Mouse (Mus musculus): ENCODE data around the gene Trp53bp1. TPM values are rescaled to one million over a fixed set of nuclear protein-coding genes. Genes with fewer than 3 reads are reported as not detected.

Gene Trp53bp1
- polyA plus RNA-seq, 1 experiment, result 8.6 TPM

DNA sequence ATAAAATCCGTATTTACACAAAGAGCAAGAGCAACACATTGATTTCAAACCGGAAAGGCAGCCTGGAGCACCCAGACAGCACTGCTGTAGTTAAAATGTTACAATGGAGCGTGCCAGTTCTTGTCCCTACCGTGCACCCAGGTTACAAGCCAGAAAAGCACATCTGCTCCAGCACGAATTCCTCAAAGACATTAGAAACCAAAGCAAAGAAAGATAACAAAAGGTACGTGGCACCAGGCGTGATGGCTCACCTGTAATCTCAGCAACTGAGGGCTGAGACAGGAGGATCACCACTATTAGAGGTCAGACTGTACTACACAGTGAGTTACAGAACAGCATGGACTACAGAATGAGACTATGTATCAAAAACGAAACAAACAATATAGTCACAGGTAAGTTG lies 2.8 kb downstream of the Trp53bp1 start:
- H3K36me3 ChIP-seq (replicated peaks; ENCODE audit: low read length), result peaks cover 54% of the 10 kb centered on the region
- H3K27me3 ChIP-seq (replicated peaks), result no peaks in the 10 kb centered on the region
- H3K4me3 ChIP-seq (replicated peaks), result no peak overlapping the region
- TF ChIP-seq FLI1 (IDR thresholded peaks at IDR 0.05; ENCODE audit: low read length), result no peak
- TF ChIP-seq GATA1 (IDR thresholded peaks at IDR 0.05; ENCODE audit: borderline replicate concordance, low read length), result no peak
- H3K4me1 ChIP-seq, result peaks cover 39% of the 10 kb centered on the region
- 0 out of 2 replicates have a peak, but pooled peaks cover 3% of the 10 kb centered on the region for H3K9me3 ChIP-seq

DNA sequence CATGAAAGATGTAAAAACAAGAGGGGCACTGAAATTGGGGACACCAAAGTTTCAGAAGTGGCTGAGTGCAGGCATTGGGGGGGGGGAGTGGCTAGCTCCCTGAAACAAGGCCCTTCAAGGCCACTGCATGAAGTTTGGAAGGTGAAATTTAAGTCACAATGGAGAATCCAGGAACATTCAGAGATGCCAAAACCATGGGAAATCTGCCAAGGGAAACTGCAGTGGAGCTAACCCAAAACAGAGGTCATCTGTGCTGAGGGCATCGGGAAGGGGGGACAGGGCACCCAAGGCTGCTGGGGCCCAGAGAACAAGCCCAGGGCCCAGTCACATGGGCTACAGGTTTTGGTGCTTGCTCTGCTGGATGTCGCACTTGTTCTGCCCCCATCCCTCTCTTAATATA lies 21.4 kb downstream of the Trp53bp1 start:
- H3K27me3 ChIP-seq (replicated peaks), result no peaks in the 10 kb centered on the region
- H3K9me3 ChIP-seq, result no peaks in the 10 kb centered on the region
- peaks cover 96% of the 10 kb centered on the region for H3K36me3 ChIP-seq (replicated peaks; ENCODE audit: low read length)
- H3K4me3 ChIP-seq (replicated peaks), result no peak overlapping the region
- H3K4me1 ChIP-seq, result no peaks in the 10 kb centered on the region
- TF ChIP-seq FLI1 (IDR thresholded peaks at IDR 0.05; ENCODE audit: low read length), result no peak
- no peak for TF ChIP-seq GATA1 (IDR thresholded peaks at IDR 0.05; ENCODE audit: borderline replicate concordance, low read length)

DNA sequence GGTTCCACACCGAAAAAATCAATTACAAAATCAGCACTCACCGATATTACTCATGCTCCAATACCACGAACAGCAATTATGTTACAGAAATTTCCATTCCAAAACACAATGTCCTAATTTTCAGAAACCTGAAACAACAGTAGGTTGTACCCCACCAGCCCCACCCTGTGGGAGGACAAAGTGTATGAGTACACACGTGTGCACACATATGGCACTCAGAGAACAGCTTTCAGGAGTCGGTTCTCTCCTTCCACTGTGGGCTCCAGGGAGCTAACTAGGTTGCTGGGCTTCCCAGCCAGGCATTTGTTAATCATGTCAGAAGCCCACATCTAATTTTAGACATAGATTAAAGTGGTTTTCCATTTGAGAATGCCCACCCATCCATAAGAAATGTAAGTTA lies 27.1 kb downstream of the Trp53bp1 start:
- no peak for TF ChIP-seq FLI1 (IDR thresholded peaks at IDR 0.05; ENCODE audit: low read length)
- TF ChIP-seq GATA1 (IDR thresholded peaks at IDR 0.05; ENCODE audit: borderline replicate concordance, low read length), result no peak
- Histone ChIP-seq H3K36me3 (replicated peaks; ENCODE audit: low read length) (peaks cover 85% of the 10 kb centered on the region), H3K27me3 (replicated peaks) (no peaks in the 10 kb centered on the region), H3K4me1 (no peaks in the 10 kb centered on the region), H3K4me3 (replicated peaks) (no peak overlapping the region), H3K9me3 (no peaks in the 10 kb centered on the region)

DNA sequence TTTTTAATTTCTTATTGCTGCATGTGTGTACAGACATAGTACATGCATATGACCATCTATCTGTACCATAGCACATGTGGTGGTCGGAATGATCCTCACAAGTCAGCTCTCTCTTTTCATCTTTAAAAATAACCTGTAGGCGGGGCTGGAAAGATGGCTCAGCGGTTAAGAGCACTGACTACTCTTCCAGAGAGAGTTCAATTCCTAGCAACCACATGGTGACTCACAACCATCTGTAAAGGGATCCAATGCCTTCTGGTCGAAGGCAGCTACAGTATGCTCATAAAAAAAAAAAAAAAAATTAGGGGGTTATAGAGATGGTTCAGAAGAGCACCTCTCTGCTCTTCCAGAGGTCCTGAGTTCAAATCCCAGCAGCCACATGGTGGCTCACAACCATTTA lies 31.8 kb downstream of the Trp53bp1 start:
- no peaks in the 10 kb centered on the region for H3K27me3 ChIP-seq (replicated peaks)
- TF ChIP-seq GATA1 (IDR thresholded peaks at IDR 0.05; ENCODE audit: borderline replicate concordance, low read length) (no peak), FLI1 (IDR thresholded peaks at IDR 0.05; ENCODE audit: low read length) (no peak)
- peaks cover 3% of the 10 kb centered on the region; the same call in 1 of the 2 replicates for H3K4me1 ChIP-seq
- no peak overlapping the region for H3K4me3 ChIP-seq (replicated peaks)
- H3K9me3 ChIP-seq, result no peaks in the 10 kb centered on the region
- H3K36me3 ChIP-seq (replicated peaks; ENCODE audit: low read length), result peaks cover 79% of the 10 kb centered on the region

DNA sequence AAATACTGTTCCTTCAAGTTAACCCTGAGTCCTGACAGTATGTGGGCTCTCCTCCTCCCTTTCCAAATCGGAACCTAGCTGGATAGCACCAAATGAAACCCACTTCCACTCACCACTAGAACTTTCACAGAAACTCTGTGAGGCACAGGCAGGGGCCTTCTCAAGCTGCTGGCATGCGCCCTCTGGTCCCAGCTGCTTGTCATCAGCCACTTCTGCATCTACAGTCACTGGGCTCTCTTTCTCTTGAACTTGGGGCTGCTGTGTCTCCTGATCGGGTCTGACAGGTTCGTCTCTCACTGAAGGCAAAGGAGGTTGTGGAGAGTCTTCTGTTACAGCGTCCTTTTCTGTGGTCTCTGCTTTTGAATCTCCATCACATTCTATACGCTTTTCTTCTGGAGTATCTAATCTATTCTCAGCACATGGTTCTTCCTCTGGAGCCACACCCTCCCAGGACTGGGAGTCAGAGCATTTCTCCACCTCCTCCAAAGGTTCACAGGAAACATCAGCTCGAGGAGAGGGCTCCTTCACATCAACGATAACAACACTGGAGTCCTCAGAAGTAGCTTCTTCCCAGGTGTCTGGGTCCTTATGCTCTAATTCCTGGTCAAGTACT lies 35.6 kb downstream of the Trp53bp1 start:
- H3K9me3 ChIP-seq, result no peaks in the 10 kb centered on the region
- H3K27me3 ChIP-seq (replicated peaks), result no peaks in the 10 kb centered on the region
- peaks cover 83% of the 10 kb centered on the region for H3K36me3 ChIP-seq (replicated peaks; ENCODE audit: low read length)
- H3K4me3 ChIP-seq (replicated peaks), result no peak overlapping the region
- H3K4me1 ChIP-seq, result peaks cover 3% of the 10 kb centered on the region; the same call in 1 of the 2 replicates
- no peak for TF ChIP-seq FLI1 (IDR thresholded peaks at IDR 0.05; ENCODE audit: low read length)
- TF ChIP-seq GATA1 (IDR thresholded peaks at IDR 0.05; ENCODE audit: borderline replicate concordance, low read length), result no peak

DNA sequence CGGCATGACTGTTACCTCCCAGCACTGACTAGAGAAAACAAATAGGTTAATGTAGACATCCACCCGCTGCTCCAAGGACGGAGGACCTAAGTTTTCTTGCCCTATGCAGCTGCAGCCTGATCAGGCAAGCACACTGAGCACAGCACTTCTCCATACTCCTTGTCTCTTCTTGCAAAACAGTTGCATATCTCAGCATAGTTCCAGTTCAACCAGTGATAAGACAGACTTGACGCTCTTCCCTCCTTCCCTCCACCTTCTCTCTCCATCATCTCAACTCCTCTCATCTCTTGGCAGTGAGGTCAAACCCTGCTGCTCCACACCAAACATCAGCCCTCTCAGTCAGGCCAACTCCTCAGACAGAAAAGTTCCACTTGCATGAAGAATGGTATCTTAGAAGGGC lies 43.1 kb downstream of the Trp53bp1 start:
- Histone ChIP-seq H3K9me3 (no peaks in the 10 kb centered on the region), H3K27me3 (replicated peaks) (no peaks in the 10 kb centered on the region), H3K4me1 (peaks cover 9% of the 10 kb centered on the region), H3K36me3 (replicated peaks; ENCODE audit: low read length) (peaks cover 84% of the 10 kb centered on the region), H3K4me3 (replicated peaks) (no peak overlapping the region)
- TF ChIP-seq GATA1 (IDR thresholded peaks at IDR 0.05; ENCODE audit: borderline replicate concordance, low read length) (no peak), FLI1 (IDR thresholded peaks at IDR 0.05; ENCODE audit: low read length) (no peak)

DNA sequence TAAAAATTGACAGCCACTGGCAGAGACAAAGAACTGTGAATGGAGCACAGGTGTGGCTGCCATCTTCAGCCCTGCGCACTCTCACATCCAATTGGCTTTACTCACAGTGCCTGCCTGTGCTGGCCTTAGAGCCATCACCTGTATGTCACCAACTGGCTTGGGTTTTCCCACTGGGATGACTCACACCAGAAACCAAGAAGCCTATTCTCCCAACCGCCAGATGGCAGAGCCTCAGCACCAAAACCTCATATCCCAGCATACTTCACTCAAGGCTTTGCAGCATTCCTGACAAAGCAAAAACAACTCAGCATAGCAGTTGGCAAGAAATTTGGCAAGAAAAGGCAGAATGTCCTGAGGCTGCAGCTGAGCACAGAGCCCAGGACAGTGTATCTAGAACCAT lies 48.2 kb downstream of the Trp53bp1 start:
- peaks cover 85% of the 10 kb centered on the region for H3K36me3 ChIP-seq (replicated peaks; ENCODE audit: low read length)
- no peak for TF ChIP-seq GATA1 (IDR thresholded peaks at IDR 0.05; ENCODE audit: borderline replicate concordance, low read length)
- no peak for TF ChIP-seq FLI1 (IDR thresholded peaks at IDR 0.05; ENCODE audit: low read length)

DNA sequence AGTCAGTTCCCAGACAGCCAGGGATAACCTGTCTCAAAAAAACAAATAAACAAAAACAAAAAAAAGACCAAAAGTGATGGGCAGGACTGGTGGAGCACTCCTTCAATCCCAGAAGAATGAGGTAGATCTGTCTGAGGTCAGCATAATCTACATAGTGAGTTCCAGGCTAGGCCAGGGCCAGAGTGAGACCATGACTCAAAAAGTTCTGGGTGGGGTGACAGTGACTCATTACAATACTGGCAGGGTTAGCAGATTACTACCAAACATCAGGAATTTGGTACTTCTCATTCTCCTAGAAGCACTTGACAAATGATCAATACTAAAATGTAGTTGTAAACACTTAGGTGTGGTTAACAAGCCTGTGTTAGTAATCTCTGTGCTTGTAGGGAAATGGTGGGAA lies 51.2 kb downstream of the Trp53bp1 start:
- H3K36me3 ChIP-seq (replicated peaks; ENCODE audit: low read length), result peaks cover 85% of the 10 kb centered on the region

More for the DNA sequence above, 48.2 kb downstream of the Trp53bp1 start:
- Histone ChIP-seq H3K4me3 (replicated peaks) (no peak overlapping the region), H3K4me1 (peaks cover 1% of the 10 kb centered on the region), H3K27me3 (replicated peaks) (no peaks in the 10 kb centered on the region), H3K9me3 (no peaks in the 10 kb centered on the region)

DNA sequence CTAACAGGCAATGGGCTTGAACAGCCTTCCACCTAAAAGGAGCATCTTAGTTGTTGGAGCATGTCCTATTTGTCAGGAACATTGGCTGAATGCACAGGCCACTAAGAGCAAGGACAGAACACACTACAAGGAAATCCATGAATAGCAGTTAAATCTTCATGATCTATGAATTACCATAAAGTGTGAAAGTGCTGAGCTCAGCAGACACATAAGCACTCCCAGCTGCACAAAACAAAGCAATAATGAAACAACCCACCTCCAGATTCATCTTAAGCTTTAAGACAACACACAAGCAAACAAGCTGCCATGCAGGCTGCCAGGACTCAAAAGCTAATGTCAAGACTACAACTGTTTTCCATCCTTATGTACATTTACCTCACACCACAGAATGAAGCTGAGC lies 52.0 kb downstream of the Trp53bp1 start:
- peaks cover 2% of the 10 kb centered on the region; the same call in 1 of the 2 replicates for H3K4me1 ChIP-seq
- H3K4me3 ChIP-seq (replicated peaks), result no peak overlapping the region
- H3K27me3 ChIP-seq (replicated peaks), result no peaks in the 10 kb centered on the region
- TF ChIP-seq GATA1 (IDR thresholded peaks at IDR 0.05; ENCODE audit: borderline replicate concordance, low read length) (no peak), FLI1 (IDR thresholded peaks at IDR 0.05; ENCODE audit: low read length) (no peak)
- H3K9me3 ChIP-seq, result no peaks in the 10 kb centered on the region
- peaks cover 90% of the 10 kb centered on the region for H3K36me3 ChIP-seq (replicated peaks; ENCODE audit: low read length)

More for the DNA sequence above, 51.2 kb downstream of the Trp53bp1 start:
- no peak for TF ChIP-seq GATA1 (IDR thresholded peaks at IDR 0.05; ENCODE audit: borderline replicate concordance, low read length)
- no peak for TF ChIP-seq FLI1 (IDR thresholded peaks at IDR 0.05; ENCODE audit: low read length)
- Histone ChIP-seq H3K9me3 (no peaks in the 10 kb centered on the region), H3K4me3 (replicated peaks) (no peak overlapping the region), H3K27me3 (replicated peaks) (no peaks in the 10 kb centered on the region), H3K4me1 (peaks cover 2% of the 10 kb centered on the region; the same call in 1 of the 2 replicates)

DNA sequence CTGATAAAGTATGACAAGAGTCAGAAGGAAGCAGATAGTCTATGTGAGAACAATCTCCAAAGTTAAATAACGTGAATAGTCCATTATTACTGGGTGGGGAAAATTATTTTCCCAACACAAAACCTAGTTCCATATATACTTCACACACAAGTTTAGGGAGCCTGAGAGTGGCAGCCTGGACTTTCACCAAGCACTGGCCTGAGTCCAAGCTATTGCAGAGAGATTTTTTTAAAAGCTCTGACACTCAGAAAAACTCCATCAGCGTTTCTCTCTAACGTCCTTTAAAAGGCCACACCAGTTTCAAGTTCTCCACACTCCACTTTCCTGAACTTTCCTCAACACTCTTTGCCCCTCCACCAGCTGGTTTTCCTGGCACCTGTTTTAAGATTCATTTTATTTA lies 56.7 kb downstream of the Trp53bp1 start:
- Histone ChIP-seq H3K4me1 (peaks cover 2% of the 10 kb centered on the region; the same call in 1 of the 2 replicates), H3K27me3 (replicated peaks) (no peaks in the 10 kb centered on the region), H3K36me3 (replicated peaks; ENCODE audit: low read length) (peaks cover 90% of the 10 kb centered on the region), H3K4me3 (replicated peaks) (no peak overlapping the region), H3K9me3 (no peaks in the 10 kb centered on the region)
- TF ChIP-seq FLI1 (IDR thresholded peaks at IDR 0.05; ENCODE audit: low read length) (no peak), GATA1 (IDR thresholded peaks at IDR 0.05; ENCODE audit: borderline replicate concordance, low read length) (no peak)

Data from megakaryocyte, embryonic 14.5 days (primary cell).